Mouse (Mus musculus): ENCODE results near the gene 2310034G01Rik.

Gene 2310034G01Rik

DNA sequence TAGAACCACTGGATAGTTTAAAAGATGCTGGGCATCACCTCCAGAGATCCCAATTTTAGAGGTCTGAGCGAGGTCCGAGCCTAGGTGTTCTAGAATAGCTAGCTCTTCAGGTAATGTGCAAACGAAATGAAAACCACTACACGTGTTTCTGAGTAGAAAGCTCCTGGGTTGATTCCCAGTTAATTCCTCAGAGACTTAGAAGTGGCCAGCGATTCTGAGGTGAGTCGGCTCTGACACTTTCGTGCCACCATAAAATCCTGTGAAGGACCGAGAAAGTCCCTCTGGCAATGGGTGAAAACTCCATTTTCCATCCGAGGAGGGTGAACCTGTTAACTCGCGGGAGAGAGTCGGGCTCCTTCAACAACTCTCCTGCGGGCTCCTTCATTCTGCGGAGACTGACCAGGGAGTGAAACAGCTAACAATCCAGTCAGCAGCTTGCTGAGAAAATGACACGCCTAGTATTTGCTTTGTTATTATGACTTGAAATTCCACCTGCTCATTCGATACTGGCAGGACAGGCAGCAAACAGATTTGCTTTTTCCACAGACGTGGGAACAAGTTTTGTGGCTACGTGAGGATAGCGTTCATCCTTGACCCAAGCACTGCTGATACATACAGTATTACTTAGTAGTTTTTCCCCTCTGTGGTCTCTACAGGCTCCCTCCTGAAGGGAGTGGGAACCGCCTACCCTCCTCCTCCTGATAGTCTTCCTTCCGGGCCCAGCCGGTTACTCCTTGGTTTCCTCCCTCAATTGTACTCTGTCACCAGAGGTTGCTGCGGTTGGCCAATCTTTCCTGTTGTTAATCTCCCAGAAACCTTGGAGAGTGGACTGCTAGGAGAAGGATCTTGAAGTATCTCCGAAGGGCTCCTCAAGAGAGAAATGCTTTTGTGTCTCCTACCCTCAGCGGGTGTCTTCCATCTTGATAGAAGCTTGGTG, 7.5 kb upstream of the 2310034G01Rik start:
- in situ Hi-C loops (cut with MboI): no loop called here

DNA sequence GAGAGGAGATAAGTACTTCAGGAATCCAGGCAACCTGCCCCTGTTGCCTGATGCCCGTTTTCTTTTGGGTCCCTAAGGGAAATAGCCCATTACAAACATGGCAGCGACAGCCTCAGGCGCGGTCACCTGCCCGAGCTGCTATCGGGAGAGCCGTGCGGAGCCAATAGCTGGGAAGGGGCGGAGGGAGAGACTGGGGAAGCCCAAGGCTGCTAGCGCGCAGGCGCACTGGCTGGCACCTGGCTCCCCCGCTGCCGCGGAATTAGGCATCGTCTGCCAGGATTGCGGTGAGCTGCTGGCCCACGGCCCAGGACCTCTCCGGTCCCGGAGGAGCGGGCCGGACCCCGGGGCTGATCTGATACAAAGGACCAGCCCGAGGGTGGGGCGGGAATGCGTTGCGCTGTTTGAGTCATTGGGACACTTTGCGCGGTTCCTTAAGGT, 6.6 kb upstream of the 2310034G01Rik start:
- in situ Hi-C loops (cut with MboI): no loop called here

DNA sequence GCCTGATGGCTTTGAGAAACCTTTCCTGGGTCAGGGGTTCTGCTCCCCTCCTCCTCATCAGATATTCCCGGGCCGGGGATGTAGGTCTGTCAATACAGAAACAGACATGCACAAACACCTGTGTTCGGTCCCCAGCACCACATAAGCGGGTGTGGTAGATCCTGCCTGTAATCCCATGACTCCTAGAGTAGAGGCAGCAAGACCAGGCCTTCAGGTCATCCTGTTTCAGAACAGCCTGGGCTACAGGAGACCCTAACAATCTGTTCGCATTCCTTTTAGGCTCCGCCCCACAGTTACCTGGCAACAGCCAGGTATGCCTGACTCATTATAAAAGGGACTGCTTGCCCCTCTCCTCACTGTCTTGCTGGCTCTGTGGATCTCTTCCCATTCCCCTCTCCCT, 552 bp downstream of the 2310034G01Rik start:
- in situ Hi-C loops (cut with MboI): no loop called here

- in situ Hi-C loops (cut with MboI): no loop called here
These were observed 1.2 kb downstream of the 2310034G01Rik start for GRCm38 (mm10) chr19:46348761-46349458.

GRCm38 (mm10) chr19:46347936-46348668, 2.0 kb downstream of the 2310034G01Rik start:
- in situ Hi-C loops (cut with MboI): no loop called here

DNA sequence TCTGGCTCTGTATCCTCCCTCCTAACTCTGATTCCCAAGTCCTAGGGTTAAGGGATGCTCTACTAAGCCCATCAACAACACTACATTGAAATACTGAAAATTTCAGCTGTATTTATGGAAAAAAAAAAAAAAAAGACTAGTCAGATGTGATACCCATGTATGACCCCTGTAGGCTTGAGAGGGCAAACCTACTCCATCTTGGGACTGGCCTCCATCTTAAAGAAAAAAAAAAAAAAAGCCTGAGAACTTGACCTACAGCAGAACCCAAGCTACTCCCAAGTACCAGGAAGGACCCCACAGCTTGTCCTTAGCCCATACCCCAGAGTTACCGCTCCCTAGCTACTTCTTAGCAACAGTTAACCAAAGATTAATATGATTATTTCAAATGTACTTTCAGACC, 3.0 kb downstream of the 2310034G01Rik start:
- in situ Hi-C loops (cut with MboI): no loop called here

DNA sequence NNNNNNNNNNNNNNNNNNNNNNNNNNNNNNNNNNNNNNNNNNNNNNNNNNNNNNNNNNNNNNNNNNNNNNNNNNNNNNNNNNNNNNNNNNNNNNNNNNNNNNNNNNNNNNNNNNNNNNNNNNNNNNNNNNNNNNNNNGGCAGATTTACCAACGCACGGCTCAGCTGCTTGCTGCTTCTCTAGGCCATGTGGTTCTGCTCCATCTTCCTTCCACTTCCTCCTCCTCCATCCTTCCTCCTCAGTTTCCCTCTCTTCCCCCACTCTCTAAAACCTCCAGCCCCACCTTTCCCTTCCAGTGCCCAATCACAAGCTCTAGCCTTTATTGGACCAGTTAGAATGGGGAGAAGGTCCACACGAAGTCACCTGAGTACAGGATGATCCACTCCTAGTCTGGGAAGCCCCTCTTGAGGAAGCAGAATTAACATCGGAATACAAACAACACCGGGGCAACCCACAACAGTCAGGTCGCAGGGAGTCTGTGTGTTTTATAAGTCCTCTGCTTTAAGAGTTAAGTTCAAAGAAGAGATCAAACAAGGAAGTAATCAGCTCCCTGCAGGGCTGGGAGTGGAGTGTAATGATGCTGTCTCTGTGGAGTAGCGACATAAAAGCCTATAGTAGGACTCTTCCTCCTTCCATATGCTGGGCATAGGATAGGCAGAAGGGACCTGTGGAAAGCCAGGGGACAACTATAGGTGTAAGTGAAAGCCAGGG, 5.2 kb downstream of the 2310034G01Rik start:
- in situ Hi-C loops (cut with MboI): no loop called here

DNA sequence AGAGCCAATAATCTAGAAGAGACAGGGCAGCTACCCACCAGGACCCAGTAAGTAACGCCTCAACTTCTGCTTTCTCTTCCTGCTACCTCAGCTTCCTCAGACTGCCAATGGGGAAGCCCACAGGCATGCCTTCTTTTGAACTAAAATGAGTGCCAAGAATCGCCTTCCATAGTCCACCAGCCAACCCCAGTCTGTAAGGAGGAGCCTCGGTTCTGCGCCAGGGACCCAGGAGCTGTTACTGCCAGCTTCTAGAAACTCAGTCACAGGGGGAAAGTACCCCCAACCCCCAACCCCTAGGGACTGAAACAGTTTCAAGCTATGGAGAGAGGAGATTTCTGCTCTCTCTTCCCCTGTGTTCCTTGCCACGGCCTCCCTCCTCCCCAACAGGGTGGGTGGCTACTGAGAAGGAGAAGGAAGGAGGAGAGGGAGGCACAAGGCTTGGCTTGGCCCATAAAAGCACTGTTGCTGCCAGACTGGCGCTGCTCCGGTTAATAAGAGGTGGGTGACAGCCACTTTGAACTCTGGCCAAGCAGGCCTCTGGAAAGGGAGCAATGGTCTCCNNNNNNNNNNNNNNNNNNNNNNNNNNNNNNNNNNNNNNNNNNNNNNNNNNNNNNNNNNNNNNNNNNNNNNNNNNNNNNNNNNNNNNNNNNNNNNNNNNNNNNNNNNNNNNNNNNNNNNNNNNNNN, 10.7 kb downstream of the 2310034G01Rik start:
- in situ Hi-C loops (cut with MboI): no loop called here

GRCm38 (mm10) chr19:46338942-46339286, 11.2 kb downstream of the 2310034G01Rik start:
- in situ Hi-C loops (cut with MboI): no loop called here

DNA sequence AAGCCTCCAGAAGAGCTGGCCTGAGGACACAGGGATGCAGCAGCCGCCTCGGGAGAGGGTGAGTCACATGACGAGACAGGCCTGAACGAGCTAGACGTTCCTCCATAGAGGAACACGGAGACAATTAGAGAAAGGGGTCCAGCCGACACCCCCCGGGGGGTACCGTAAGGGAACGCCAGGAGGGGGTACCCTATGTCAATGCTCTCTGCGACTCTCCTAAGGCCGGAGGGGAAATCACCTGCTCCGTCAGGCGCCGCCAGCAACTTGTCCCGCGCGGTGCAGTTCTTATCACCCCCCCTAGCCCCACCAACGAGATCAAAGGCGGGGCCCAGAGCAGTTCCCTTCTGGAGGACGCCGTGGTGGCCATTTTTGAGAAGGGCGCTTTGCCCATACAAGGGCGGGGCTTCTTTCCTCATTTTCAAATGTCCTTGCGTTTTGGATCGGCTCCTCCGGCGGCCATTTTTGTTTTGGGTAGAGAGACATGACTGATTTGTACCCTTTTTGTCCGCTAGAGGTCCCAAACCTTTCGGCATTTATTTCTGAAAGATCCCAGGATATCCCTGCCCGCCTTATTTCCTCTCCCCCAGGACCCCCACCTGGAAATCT, 11.7 kb downstream of the 2310034G01Rik start, which contains the start of gene Cuedc2:
Cuedc2 (minus strand) TSS at position 372 of the 606 bp plus-strand sequence.
- in situ Hi-C loops (cut with MboI): no loop called here

- in situ Hi-C loops (cut with MboI): no loop called here
These were observed 12.3 kb downstream of the 2310034G01Rik start for GRCm38 (mm10) chr19:46337719-46338330.

GRCm38 (mm10) chr19:46333906-46334305, 16.2 kb downstream of the 2310034G01Rik start:
- in situ Hi-C loops (cut with MboI): no loop called here

DNA sequence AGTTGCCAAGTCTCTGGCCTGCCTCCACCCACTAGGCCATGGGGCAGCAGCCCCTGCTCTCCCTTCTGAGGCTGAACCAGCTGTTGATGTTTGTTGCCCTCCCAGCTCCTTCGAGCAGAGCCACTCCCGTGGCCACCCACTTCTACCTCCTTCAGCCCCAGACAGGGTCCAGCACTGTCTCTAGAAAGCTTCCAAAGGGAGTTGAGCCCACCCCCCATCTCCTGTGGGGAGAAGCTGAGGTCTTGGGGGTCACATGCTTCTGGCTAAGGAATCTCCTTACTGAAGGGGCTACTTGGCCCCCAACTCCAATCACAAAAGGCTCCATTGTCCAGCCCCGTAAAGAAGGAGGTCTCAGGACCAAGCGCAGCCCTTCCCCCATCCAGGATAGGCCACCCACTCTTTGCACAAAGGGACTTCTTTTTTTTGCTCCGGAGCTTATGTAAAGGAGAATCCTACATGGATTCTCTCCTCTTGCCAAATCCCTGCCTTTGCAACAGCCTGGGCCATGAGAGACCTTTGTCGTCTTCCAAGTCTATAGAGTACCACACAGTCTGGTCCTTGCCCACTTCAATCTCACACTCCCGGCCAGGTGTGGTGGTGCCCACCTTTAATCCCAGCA, 17.3 kb downstream of the 2310034G01Rik start:
- in situ Hi-C loops (cut with MboI): no loop called here

DNA sequence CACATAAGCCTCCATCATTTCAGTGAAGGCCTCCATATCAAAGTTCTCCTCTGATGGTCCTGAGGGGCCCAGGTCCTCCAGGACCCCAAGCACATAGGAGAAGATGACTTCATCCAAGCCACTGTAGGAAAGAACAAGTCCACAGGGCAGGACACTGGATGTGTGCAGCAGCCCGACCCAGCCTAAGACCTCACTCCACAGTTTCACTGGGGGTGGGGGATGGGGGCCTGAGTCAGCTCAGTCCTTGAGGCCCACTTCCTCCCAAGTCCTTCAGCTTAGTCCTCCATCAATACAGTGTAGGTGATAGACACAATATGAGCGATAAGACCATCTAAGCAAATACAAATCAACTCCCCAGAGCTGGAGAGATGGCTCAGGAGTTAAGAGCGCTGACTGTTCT, 18.2 kb downstream of the 2310034G01Rik start:
- in situ Hi-C loops (cut with MboI): no loop called here

- in situ Hi-C loops (cut with MboI): no loop called here
These were observed 18.8 kb downstream of the 2310034G01Rik start for GRCm38 (mm10) chr19:46331326-46331725.

DNA sequence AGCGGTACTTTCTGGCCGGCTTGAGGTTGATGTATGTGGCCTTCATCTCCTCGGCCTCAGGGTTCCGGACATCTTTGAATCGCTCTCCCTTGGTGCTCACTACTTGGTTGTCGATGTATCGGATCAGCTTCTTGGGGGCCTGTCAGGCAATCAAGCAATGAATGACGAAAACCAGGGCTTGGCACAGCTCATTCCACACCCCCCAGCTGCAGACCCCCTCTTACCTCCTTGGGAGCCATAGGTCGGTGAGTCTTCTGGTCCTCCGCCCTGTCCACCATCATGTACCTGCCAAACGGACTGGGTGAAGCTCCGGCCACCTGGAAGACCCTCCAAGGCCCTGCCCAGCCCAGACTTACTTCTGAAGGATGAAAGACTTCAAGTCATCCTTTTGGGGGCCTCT, 19.4 kb downstream of the 2310034G01Rik start:
- in situ Hi-C loops (cut with MboI): no loop called here

- in situ Hi-C loops (cut with MboI): no loop called here
These were observed 20.2 kb downstream of the 2310034G01Rik start for GRCm38 (mm10) chr19:46329951-46330350.

GRCm38 (mm10) chr19:46329031-46329641, 21.0 kb downstream of the 2310034G01Rik start:
- in situ Hi-C loops (cut with MboI): no loop called here

All from mature B cell (primary cell).